Mouse (Mus musculus): ENCODE measurements around the gene Fbn1.

DNA sequence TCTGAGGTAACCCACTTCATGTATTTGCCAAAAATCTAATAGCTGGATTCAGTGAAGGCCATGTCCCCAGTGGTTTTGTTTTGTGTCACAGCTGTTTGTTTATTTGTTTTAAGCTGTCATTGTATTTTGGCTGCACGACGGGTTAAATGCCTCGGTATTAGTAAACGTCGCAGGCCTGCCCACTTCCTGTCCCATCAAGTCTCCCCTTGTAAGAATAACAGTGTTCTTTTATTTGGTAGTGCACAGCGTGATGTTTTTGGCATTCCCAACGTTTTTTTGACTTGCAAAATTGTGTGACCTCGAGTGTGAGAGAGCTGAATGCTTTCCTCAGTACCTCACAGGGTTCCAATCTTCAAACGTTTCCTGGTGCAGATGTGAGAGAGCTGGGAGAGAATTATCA lies 244.0 kb downstream of the Fbn1 start:
- TF ChIP-seq CTCF (IDR thresholded peaks at IDR 0.05; ENCODE audit: low read depth, low read length) (no peak), POLR2A (IDR thresholded peaks at IDR 0.05; ENCODE audit: borderline replicate concordance, low read depth, low read length) (no peak)

Data from bone marrow macrophage, adult 2 months (primary cell).